Mouse (Mus musculus): ENCODE measurements around the gene Tnik.

DNA sequence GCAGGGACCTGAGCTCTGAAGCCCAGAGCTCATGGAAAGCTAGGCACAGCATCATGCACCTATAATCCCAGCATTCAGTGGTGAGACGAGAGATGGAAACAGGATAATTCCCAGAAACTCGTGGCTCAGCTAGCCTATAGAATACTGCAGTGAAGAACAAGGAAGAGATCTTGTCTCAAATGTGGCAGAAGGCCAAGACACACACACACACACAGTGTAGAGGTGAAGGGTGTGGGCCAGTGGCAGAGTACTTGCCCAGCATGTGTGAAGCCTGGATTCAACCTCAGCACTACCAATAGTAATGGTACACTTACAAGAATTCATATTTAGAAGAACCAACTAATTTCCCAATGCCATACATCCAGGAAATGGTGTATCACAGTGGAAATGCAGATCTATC, 24.9 kb upstream of the Tnik start:
- TF ChIP-seq CTCF (IDR thresholded peaks at IDR 0.05; ENCODE audit: insufficient read depth, low read depth, low read length) (no peak), POLR2A (IDR thresholded peaks at IDR 0.05; ENCODE audit: insufficient read depth, low read depth, low read length) (no peak)

Measured in olfactory bulb, adult 2 months (tissue).